ENCODE assay signal across 8 mouse cellular contexts in genomic region chr14:20388441-20389129, GRCm38 (mm10). TPM values are rescaled to one million over a fixed set of nuclear protein-coding genes. Genes with fewer than 3 reads are reported as not detected.
A peak's percentile ranks its signal among the peaks of the same experiment; 100 is the strongest.
DNase-seq lines count a peak whose midpoint lies in the region; ATAC-seq and TF ChIP-seq lines count a peak whose summit lies in the region.

Dnajc9 (minus strand) TSS chr14:20388910.

- no peak for TF ChIP-seq CTCF in G1E (IDR thresholded peaks at IDR 0.05; ENCODE audit: low read depth, low read length)
- TF ChIP-seq CTCF in forebrain, postnatal 0 days (IDR thresholded peaks at IDR 0.05; ENCODE audit: low read depth), result peak; percentile 23; the same call in 1 of the 2 replicates

- ATAC-seq in G1E (ENCODE audit: extremely low read depth, insufficient number of reproducible peaks, low FRiP score, poor library complexity, severe bottlenecking), result peak; percentile 45; the same call in 1 of the 2 replicates
- peak; percentile 64 for ATAC-seq in forebrain, postnatal 0 days
- ATAC-seq in hematopoietic stem cell, adult 5-6 weeks (replicated peaks in 1 of 2; ENCODE audit: insufficient read depth in 1 of 2, low FRiP score in 2 of 2, low TSS enrichment in 1 of 2, low read depth in 1 of 2, poor library complexity in 2 of 2, severe bottlenecking in 2 of 2), result peak; percentile 68 to 71
- peak; percentile 72 for ATAC-seq in lung, embryonic 16.5 days (ENCODE audit: low read depth)

- 1% methylated on average over 59 of the region's 59 CpGs for WGBS in forebrain, postnatal 0 days
- WGBS in lung, embryonic 16.5 days, result under 1% methylated on average over 59 of the region's 59 CpGs

- DNase-seq in G1E (ENCODE audit: low spot score), result peak; percentile 82
- peak; percentile 93 to 96 for DNase-seq in cerebellum, adult 18-20 months
- peak; percentile 94 for DNase-seq in forebrain, postnatal 0 days
- peak; percentile 80 for DNase-seq in layer of hippocampus, adult 9-10 months (ENCODE audit: low spot score)
- DNase-seq in ovary, postnatal 10 days (ENCODE audit: low spot score), result peak; percentile 83
- DNase-seq in thymus, postnatal 10 days (ENCODE audit: low spot score in 2 of 2), result peak; percentile 92 to 94

- peak within 1 kb of the TSS; percentile 63 for H3K9ac ChIP-seq in forebrain, postnatal 0 days
- peak within 1 kb of the TSS; percentile 83 for H3K9ac ChIP-seq in lung, embryonic 16.5 days (ENCODE audit: low read length)

- H3K36me3 ChIP-seq in G1E (replicated peaks), result peaks cover 70% of the 10 kb centered on the region
- peaks cover 24% of the 10 kb centered on the region for H3K36me3 ChIP-seq in forebrain, postnatal 0 days (ENCODE audit: insufficient read depth)
- peaks cover 14% of the 10 kb centered on the region for H3K36me3 ChIP-seq in lung, embryonic 16.5 days (ENCODE audit: control insufficient read depth, insufficient read depth, low read length)

- H3K27ac ChIP-seq in forebrain, postnatal 0 days (ENCODE audit: low read depth, low read length), result peak within 1 kb of the TSS; percentile 82
- peak within 1 kb of the TSS; percentile 83 for H3K27ac ChIP-seq in lung, embryonic 16.5 days (ENCODE audit: low read length)

- H3K4me3 ChIP-seq in G1E (ENCODE audit: low read depth, low read length), result peak within 1 kb of the TSS; percentile 93
- H3K4me3 ChIP-seq in forebrain, postnatal 0 days (ENCODE audit: low read depth, low read length), result peak within 1 kb of the TSS; percentile 81
- H3K4me3 ChIP-seq in lung, embryonic 16.5 days (ENCODE audit: low read length), result peak within 1 kb of the TSS; percentile 84

- peaks cover 51% of the 10 kb centered on the region for H3K4me1 ChIP-seq in G1E (ENCODE audit: insufficient read depth, low read depth, low read length)
- peaks cover 7% of the 10 kb centered on the region; the same call in 1 of the 2 replicates for H3K4me1 ChIP-seq in forebrain, postnatal 0 days (ENCODE audit: insufficient read depth)
- peaks cover 21% of the 10 kb centered on the region for H3K4me1 ChIP-seq in lung, embryonic 16.5 days (replicated peaks; ENCODE audit: control insufficient read depth, insufficient read depth, low read length)

- no peaks in the 10 kb centered on the region for H3K9me3 ChIP-seq in G1E (replicated peaks)
- H3K9me3 ChIP-seq in forebrain, postnatal 0 days (ENCODE audit: low read length), result no peaks in the 10 kb centered on the region
- no peaks in the 10 kb centered on the region for H3K9me3 ChIP-seq in lung, embryonic 16.5 days (ENCODE audit: control insufficient read depth, low read length)

- H3K27me3 ChIP-seq in G1E (ENCODE audit: insufficient read depth, low read length), result no peaks in the 10 kb centered on the region
- H3K27me3 ChIP-seq in forebrain, postnatal 0 days (ENCODE audit: insufficient read depth, low read length), result no peaks in the 10 kb centered on the region
- H3K27me3 ChIP-seq in lung, embryonic 16.5 days (ENCODE audit: control insufficient read depth, insufficient read depth, low read depth, low read length), result no peaks in the 10 kb centered on the region

- H3K4me2 ChIP-seq in forebrain, postnatal 0 days (ENCODE audit: low read depth), result peak within 1 kb of the TSS; percentile 69
- peak within 1 kb of the TSS; percentile 86 for H3K4me2 ChIP-seq in lung, embryonic 16.5 days (ENCODE audit: low read depth, low read length)

RNA-seq across cellular contexts. Expression of gene Dnajc9, which starts in this region (rescaled TPM):
- total RNA-seq in G1E (2014; fragmentation: Nextera tagmentation) (83.3 and 105 TPM in 2 replicates), G1E (2017) (222 and 259 TPM in 2 replicates)
- 129 and 178 TPM in 2 replicates for polyA plus RNA-seq in G1E (2012)
- total RNA-seq in forebrain, postnatal 0 days (2014; rRNA removed), result 69.2 and 74.1 TPM in 2 replicates
- polyA plus RNA-seq in forebrain, postnatal 0 days (2015; fragmentation: Nextera tagmentation; extraction: Ambion mirVana), result 112 and 115 TPM in 2 replicates
- total RNA-seq in hematopoietic stem cell, adult 5-6 weeks (2017), result 248 and 261 TPM in 2 replicates
- 161 and 164 TPM in 2 replicates for polyA plus RNA-seq in lung, embryonic 16.5 days (2015; fragmentation: Nextera tagmentation; extraction: Ambion mirVana)

Comparison
In these comparisons a context has a peak if more than half of its experiments do, and no peak if none do; other contexts are left out.
1. Peak in every context shown above with its lines: DNase-seq, ATAC-seq, H3K4me3 ChIP-seq and H3K27ac ChIP-seq.